Mouse (Mus musculus): Measurements from ENCODE around the gene Tns1.

Gene Tns1

GRCm38 (mm10) chr1:74031771-74032609 lies 92.3 kb downstream of the Tns1 start:
- DNase-seq (ENCODE audit: low spot score in 2 of 2), result no peak

- DNase-seq (ENCODE audit: low spot score in 2 of 2), result no peak
These were observed 93.3 kb downstream of the Tns1 start for GRCm38 (mm10) chr1:74030901-74031360.

DNA sequence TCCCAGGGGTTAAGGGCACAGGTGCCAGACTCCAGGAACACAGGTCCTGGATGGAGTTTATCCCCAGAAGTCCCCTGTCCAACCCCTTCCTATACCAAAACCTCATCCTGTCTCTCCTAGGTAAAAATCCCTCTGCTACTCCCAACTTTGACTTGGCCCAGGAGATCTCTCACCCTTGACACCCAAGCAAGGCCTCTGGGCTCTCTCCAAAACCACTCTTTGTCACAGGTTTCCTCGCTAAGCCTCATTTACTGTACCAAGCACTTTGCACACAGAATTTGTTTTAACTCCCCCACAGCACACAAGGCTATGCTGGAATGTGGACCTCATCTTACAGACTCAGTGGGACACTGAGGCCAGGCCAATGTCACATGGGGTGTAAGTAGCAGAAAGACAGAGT lies 94.0 kb downstream of the Tns1 start:
- no peak for DNase-seq (ENCODE audit: low spot score in 2 of 2)

GRCm38 (mm10) chr1:74029669-74030068 lies 94.6 kb downstream of the Tns1 start:
- no peak for DNase-seq (ENCODE audit: low spot score in 2 of 2)

DNA sequence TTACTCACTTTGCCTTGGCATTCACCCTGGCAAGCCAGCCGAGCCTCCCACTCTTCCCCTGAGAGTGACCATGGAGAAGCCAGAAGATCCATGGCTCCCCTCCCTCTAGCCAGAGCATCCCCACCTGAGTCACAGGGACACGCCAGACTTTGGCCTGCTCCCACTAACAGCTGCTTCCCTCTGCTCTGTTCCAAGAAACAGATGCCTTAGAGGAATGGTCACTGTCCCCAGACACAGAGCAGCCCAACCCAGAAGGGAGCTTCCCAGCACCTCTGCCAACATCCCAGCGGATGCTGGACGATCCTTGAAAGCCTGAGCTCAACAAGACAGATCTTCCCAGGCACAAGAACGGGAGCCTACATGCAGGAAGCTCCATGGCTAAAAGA lies 95.4 kb downstream of the Tns1 start:
- DNase-seq (ENCODE audit: low spot score in 2 of 2), result no peak

DNA sequence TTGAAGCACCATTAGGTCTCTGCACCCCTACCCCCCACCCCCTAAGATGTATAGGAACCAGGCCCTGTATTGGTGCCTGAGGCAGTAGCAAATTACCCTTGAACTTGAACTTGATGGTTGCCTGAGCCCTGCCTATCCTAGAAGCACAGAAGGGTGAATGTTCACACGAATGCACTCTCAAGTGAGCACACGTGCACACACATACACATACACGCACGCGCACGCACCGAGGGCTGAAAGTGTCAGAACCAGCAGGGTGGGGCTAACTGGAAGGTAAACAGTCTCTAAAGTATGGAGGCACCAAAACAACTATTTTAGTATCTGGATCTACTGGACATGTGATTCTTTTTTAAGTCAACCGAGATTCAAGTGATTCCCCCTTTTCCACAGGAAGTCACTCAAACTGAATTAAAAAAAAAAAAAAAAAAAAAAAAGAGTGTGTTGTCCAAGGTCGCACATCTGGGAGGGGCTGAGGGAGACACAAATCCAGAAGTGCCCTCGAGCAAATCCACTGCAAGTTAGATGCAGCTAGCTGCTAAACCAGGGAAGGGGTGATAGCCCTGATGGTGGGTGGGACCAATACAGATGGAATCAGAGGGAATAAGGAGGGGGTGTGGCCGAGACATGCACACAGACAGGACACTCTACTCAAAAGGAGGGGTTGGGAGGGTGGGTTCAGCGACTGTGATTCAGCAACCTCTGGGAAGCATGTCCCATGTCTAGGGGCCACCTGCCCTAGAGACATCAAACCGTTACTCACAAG lies 96.0 kb downstream of the Tns1 start:
- no peak for DNase-seq (ENCODE audit: low spot score in 2 of 2)

- DNase-seq (ENCODE audit: low spot score in 2 of 2), result no peak
These were observed 96.6 kb downstream of the Tns1 start for GRCm38 (mm10) chr1:74027559-74028091.

DNA sequence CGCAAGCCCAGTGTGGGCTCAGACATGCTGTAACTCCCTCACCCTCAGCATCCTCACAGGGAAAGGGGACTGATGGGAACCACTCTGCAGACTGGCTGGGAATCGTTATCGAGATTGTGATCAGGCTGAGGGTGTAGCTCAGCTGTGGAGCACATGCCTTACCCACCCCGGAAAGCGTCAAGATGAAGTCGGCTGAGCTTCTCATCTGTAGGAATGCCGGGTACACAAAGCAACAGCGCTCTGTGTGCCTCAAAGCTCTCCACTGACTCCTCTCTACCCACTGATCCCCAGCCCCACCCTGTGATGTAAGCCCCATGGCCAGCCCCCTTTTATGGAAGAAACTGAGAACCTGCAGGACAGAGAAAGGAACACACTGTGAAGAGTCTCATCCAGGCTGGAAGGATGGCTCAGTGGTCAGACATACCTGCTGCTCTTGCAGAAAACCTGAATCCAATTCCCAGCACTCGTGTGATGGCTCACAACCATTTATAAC lies 97.5 kb downstream of the Tns1 start:
- DNase-seq (ENCODE audit: low spot score in 2 of 2), result no peak

DNA sequence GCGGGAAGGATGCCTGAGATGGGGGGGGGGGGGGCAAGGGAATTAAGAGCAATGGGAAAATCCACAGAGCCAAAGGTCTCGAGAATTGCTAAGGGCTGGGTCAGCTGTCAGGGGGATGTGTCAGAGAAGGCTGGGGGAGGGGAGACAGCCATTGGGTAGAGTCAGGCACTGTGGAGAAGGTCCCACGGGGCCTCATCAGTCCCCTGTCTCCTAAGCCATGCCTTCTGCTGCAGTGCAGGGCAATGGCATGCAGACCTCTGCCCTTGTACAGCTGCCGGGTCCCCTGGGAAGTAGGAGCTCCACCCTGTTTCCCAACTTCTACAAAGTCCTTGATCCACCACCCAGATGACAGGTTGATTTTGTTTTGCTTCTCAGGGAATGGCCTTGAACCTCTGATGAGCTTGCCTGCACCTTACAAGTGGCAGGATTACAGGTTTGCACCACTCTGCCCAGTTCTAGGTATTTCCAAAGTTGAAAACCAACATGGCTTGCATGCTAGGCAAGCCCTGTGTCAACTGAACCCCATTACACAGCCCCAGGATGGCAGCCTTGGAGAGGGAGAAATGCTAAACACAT lies 98.5 kb downstream of the Tns1 start:
- no peak for DNase-seq (ENCODE audit: low spot score in 2 of 2)

DNA sequence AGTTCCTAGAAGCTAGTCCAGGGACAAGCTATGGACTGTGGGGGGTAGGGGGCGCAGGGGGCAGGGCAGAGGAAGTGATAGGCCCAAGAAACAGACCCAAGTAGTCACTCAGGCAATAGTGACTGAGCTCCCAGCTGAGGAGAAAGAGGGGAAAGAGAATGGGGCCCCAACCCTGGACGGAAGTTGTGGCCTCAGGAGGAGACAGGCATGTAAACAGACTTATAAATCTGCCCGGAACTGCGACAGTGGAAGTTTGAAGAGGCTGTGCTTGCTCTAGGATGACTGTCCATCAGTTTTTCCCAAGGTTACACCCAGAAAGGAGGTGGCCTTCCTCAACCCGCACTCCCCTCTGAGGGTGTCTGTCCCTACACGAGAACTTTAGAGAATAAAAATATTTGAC lies 99.0 kb downstream of the Tns1 start:
- no peak for DNase-seq (ENCODE audit: low spot score in 2 of 2)

DNA sequence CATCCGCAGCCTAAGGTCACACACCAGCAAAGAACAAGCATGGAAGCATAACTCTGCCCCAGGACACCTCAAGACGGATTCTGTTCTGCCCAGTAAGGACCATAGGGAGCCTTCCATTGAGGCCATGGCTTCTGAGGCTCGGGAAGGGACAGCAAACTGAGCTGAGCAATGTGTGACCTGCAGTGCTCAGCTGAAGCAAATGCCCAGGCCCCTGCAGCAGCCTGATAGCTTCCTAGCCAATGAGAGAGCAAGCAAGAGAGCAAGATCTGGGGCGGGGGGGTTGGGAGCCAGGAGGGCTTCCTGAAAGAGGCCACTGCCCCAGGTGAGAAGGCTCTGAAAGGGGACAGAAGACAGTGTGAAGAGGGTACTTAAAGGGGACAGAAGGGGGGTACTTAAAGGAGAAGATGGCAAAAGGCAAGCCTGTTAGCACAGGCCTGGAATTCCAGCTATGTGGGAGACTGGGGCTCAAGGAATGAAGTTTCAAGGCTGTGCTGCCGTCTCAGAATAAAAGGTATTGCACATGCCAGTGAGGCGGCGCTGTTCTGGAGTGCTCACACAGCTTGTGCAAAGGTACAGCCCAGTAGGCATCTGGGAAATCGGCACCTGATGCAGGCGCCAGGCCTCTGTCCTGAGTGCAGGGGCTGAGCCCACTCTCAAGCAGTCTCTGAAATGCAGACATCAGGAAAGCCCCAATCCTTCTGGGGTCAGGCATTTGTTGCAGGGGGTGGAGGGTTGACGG lies 99.6 kb downstream of the Tns1 start:
- no peak for DNase-seq (ENCODE audit: low spot score in 2 of 2)

- no peak for DNase-seq (ENCODE audit: low spot score in 2 of 2)
These were observed 101.3 kb downstream of the Tns1 start for GRCm38 (mm10) chr1:74022998-74023397.

- DNase-seq (ENCODE audit: low spot score in 2 of 2), result no peak
These were observed 101.7 kb downstream of the Tns1 start for GRCm38 (mm10) chr1:74022536-74022935.

- no peak for DNase-seq (ENCODE audit: low spot score in 2 of 2)
These were observed 104.0 kb downstream of the Tns1 start for GRCm38 (mm10) chr1:74020235-74020634.

DNA sequence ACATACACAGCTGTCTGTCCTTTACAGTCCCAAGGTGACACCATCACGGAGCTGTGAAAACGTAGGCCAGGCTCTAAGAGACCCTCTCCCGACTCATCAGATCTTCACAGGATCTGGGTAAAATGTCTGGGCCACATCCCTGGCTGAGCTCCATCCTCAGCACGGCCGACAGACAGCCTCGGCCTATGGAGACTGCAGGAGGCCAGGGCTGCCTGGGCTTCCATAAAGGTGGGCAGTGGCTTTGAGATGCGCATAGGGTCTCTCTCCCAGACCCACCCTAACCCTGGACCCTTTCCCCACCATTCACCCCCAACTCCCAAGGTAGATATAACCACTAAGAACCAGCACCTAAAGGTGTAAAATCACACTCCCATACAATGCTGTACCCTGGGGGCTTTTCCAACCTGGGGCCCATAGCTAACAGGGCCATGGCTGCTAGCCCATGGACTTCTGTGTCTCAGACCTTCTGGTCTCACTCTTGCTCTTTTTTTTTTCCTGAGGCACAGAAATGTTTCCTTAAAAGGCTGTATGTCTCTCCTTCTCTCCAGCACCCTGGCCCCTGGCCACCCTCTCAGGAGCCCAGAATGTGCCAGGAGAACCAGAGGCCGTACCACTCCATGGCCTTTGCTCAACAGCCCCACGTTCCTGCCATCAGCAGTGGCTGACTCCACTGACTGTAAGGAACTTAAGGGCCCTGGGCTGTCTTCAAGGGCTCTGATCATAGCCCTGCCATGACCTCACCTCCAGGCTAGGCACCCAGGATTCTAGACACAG lies 106.7 kb downstream of the Tns1 start:
- DNase-seq (ENCODE audit: low spot score in 2 of 2), result no peak

- no peak for DNase-seq (ENCODE audit: low spot score in 2 of 2)
These were observed 107.6 kb downstream of the Tns1 start for GRCm38 (mm10) chr1:74016618-74017017.

DNA sequence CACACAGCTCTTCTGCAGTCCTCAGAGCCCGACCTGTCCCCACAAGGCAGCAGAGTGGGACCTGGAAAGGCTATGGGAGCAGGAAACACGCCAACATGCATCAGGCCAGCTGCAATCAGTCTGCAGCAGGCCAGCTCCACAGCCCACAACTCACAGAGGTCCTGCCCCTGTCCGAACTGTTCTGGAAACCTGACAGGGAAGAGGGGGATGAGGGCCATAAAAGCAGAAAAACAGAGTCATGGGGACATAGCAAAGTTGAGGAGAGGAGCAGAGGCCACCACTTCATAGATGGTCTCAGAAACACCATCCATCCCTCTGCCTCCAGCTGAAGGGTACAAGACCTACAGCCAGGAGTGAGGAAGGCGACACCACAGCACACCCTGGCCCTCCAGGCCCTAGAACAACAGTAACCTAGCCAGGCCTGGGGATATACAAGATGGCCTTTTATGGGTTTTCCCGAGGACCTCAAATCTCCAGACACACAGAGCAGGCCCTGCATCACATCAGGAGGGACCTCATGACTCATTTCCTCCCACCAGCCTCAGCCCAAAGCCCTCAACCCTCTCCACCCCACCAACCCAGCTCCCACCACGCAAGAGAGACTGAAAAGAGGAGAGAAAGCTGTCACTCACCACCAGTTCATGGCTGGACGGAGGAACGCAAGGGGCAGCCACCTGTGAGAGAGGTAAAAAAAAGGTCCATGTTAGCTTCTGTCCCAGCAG lies 108.6 kb downstream of the Tns1 start:
- no peak for DNase-seq (ENCODE audit: low spot score in 2 of 2)

- no peak for DNase-seq (ENCODE audit: low spot score in 2 of 2)
These were observed 109.5 kb downstream of the Tns1 start for GRCm38 (mm10) chr1:74014538-74015327.

- DNase-seq (ENCODE audit: low spot score in 2 of 2), result no peak
These were observed 110.8 kb downstream of the Tns1 start for GRCm38 (mm10) chr1:74013296-74014031.
